Mouse (Mus musculus) pancreas, adult 10 weeks (tissue): ENCODE results near the gene Mfap3l. TPM values are rescaled to one million over a fixed set of nuclear protein-coding genes. Genes with fewer than 3 reads are reported as not detected.

Source experiments
- polyA plus RNA-seq: library from polyadenylated mRNA; stranded (reverse); fragments of 350-450 nt; fragmentation: Illumina TruSeq; extraction: RNeasy Lipid Tissue Mini Kit (QIAGEN cat#74804); gene quantifications from one replicate; pipeline ENCODE4 v1.2.3, GENCODE M21; 2015; ENCODE audit warnings: low read depth, low replicate concordance; ENCODE audit not compliant: insufficient read depth

Mfap3l gene
- polyA plus RNA-seq = 0.81 TPM

GRCm38 (mm10) chr8:60632250-60632932 lies at the start of gene Mfap3l:
Gene Mfap3l (plus strand): TSS chr8:60632827.

Other genes starting within 250 kb of the Mfap3l start
- gene Gm10283, start 129.6 kb upstream of the Mfap3l start, polyA plus RNA-seq = not detected
- gene Aadat, start 126.9 kb upstream of the Mfap3l start, polyA plus RNA-seq = not detected